Mouse (Mus musculus) liver, embryonic 11.5 days (tissue): ENCODE data around the gene Sgk1. TPM values are rescaled to one million over a fixed set of nuclear protein-coding genes. Genes with fewer than 3 reads are reported as not detected.
"Not testable (repeated sequence)": the region's sequence is repeated elsewhere in the genome, so short reads cannot be mapped to it uniquely, and the experiment has no call there.

Experiments
- ATAC-seq: fragments of 200-750 bp; cut with Nextera tagmentation; replicated peaks from 2 replicates; pipeline ENCODE4 v1.8.0; 2017; ENCODE audit warnings: moderate number of reproducible peaks, mild to moderate bottlenecking, moderate TSS enrichment, moderate library complexity; ENCODE audit not compliant: low FRiP score
- DNase-seq: peaks from one replicate; pipeline ENCODE4 v3.0.0-alpha.2; 2017; ENCODE audit warnings: low spot score
- H3K27ac ChIP-seq: fragments of 300-500 bp; sonication (generic); 2 replicates; pipeline ENCODE4 v1.5.1; 2014; ENCODE audit warnings: mild to moderate bottlenecking, low read depth, low read length, control low read depth
- H3K27me3 ChIP-seq: fragments of 300-500 bp; sonication (generic); replicated peaks from 2 replicates; pipeline ENCODE4 v1.6.1; 2014; ENCODE audit warnings: low read length, mixed read lengths; ENCODE audit not compliant: control insufficient read depth, insufficient read depth
- H3K36me3 ChIP-seq: fragments of 300-500 bp; sonication (generic); 2 replicates; pipeline ENCODE4 v1.6.1; 2014; ENCODE audit warnings: mild to moderate bottlenecking, low read length, moderate library complexity, mixed read lengths; ENCODE audit not compliant: control insufficient read depth, insufficient read depth
- H3K4me1 ChIP-seq: fragments of 300-500 bp; sonication (generic); replicated peaks from 2 replicates; pipeline ENCODE4 v1.6.1; 2014; ENCODE audit warnings: low read length, mixed read lengths; ENCODE audit not compliant: control insufficient read depth, insufficient read depth
- H3K4me2 ChIP-seq: fragments of 300-500 bp; sonication (generic); 2 replicates; pipeline ENCODE4 v1.6.1; 2014; ENCODE audit warnings: mild to moderate bottlenecking, control low read depth, moderate library complexity
- H3K4me3 ChIP-seq: fragments of 300-500 bp; sonication (generic); 2 replicates; pipeline ENCODE4 v1.5.1; 2014; ENCODE audit warnings: low read depth, low read length, control low read depth
- H3K9ac ChIP-seq: fragments of 300-500 bp; sonication (generic); 2 replicates; pipeline ENCODE4 v1.6.1; 2014; ENCODE audit warnings: low read depth, low read length, control low read depth
- H3K9me3 ChIP-seq: fragments of 300-500 bp; sonication (generic); 2 replicates; pipeline ENCODE4 v1.6.1; 2016; ENCODE audit warnings: low read length, inconsistent platforms, mixed read lengths; ENCODE audit not compliant: control insufficient read depth
- WGBS: fragments of 180-500 bp; shearing (Covaris S2); extraction: QIAGEN DNeasy Blood & Tissue Kit; methylation state at CpG from one replicate; pipeline ENCODE4 v1.1.7; 2014; 5-methylcytosine and 5-hydroxymethylcytosine counted together
- polyA plus RNA-seq: library from polyadenylated mRNA; unstranded; fragments of >200 nt; fragmentation: Nextera tagmentation; extraction: Ambion mirVana; gene quantifications from 2 replicates; pipeline ENCODE4 v1.2.1, GENCODE M21; 2014

The Sgk1 gene
- polyA plus RNA-seq, 1 experiment from 2014 or later = 20.2 TPM

- 7% methylated on average over 9 of the region's 9 CpGs for WGBS
- Histone ChIP-seq H3K4me3 (no peak overlapping the region), H3K9me3 (no peaks in the 10 kb centered on the region), H3K36me3 (no peaks in the 10 kb centered on the region), H3K9ac (no peak overlapping the region), H3K4me1 (no peaks in the 10 kb centered on the region), H3K27ac (no peak overlapping the region), H3K27me3 (no peaks in the 10 kb centered on the region), H3K4me2 (no peak overlapping the region)
- DNase-seq = no peak
- ATAC-seq = no peak
Observed at GRCm38 (mm10) chr10:22034303-22034702, 152.3 kb downstream of the Sgk1 start.

GRCm38 (mm10) chr10:22036256-22036655 lies 154.3 kb downstream of the Sgk1 start:
- 7% methylated on average over 3 of the region's 3 CpGs for WGBS
- H3K4me3 ChIP-seq, H3K9me3 ChIP-seq, DNase-seq, ATAC-seq, H3K36me3 ChIP-seq, H3K27me3 ChIP-seq, H3K27ac ChIP-seq, H3K9ac ChIP-seq, H3K4me2 ChIP-seq, H3K4me1 ChIP-seq: not testable (repeated sequence)

Other genes with a start within 250 kb of the Sgk1 start
- gene 4930444G20Rik, start 185.9 kb downstream of the Sgk1 start, polyA plus RNA-seq = not detected in 2 replicates